Mouse (Mus musculus): Measurements from ENCODE around the gene Ccdc155. TPM values are rescaled to one million over a fixed set of nuclear protein-coding genes. Genes with fewer than 3 reads are reported as not detected.

The Ccdc155 gene
- polyA plus RNA-seq (2015; fragmentation: Nextera tagmentation; extraction: Ambion mirVana), result 0.07 TPM in 1 of 2 replicates, not detected in the other

GRCm38 (mm10) chr7:45204380-45205143 lies at the start of gene Ccdc155:
Ccdc155 (minus strand) TSS chr7:45204892.
- no peaks in the 10 kb centered on the region for H3K36me3 ChIP-seq (ENCODE audit: control insufficient read depth, insufficient read depth)
- WGBS, result 7% methylated on average over 44 of the region's 44 CpGs
- H3K9me3 ChIP-seq (ENCODE audit: control insufficient read depth), result no peaks in the 10 kb centered on the region
- no peaks in the 10 kb centered on the region for H3K4me1 ChIP-seq (replicated peaks; ENCODE audit: control insufficient read depth, insufficient read depth, low read length)
- no peak within 1 kb of the TSS for H3K9ac ChIP-seq (ENCODE audit: low read depth, low read length)
- no peak for TF ChIP-seq CTCF (IDR thresholded peaks at IDR 0.05; ENCODE audit: low read depth)
- H3K27ac ChIP-seq (ENCODE audit: low read depth, low read length), result no peak within 1 kb of the TSS
- peak within 1 kb of the TSS; percentile 64 for H3K4me2 ChIP-seq (replicated peaks; ENCODE audit: low read depth)
- peak within 1 kb of the TSS; percentile 39 for H3K4me3 ChIP-seq (ENCODE audit: low read depth, low read length)
- peak; percentile 73 for ATAC-seq
- 0 out of 2 replicates have a peak, but pooled peaks cover 6% of the 10 kb centered on the region for H3K27me3 ChIP-seq (replicated peaks; ENCODE audit: control insufficient read depth, insufficient read depth, low read length)

- Histone ChIP-seq H3K4me1 (replicated peaks; ENCODE audit: control insufficient read depth, insufficient read depth, low read length) (no peaks in the 10 kb centered on the region), H3K27ac (ENCODE audit: low read depth, low read length) (no peak overlapping the region), H3K36me3 (ENCODE audit: control insufficient read depth, insufficient read depth) (no peaks in the 10 kb centered on the region), H3K4me2 (replicated peaks; ENCODE audit: low read depth) (no peak overlapping the region), H3K9me3 (ENCODE audit: control insufficient read depth) (no peaks in the 10 kb centered on the region), H3K4me3 (ENCODE audit: low read depth, low read length) (no peak overlapping the region), H3K27me3 (replicated peaks; ENCODE audit: control insufficient read depth, insufficient read depth, low read length) (no peaks in the 10 kb centered on the region), H3K9ac (ENCODE audit: low read depth, low read length) (no peak overlapping the region)
- no peak for ATAC-seq
- 75% methylated on average over 8 of the region's 8 CpGs for WGBS
- TF ChIP-seq CTCF (IDR thresholded peaks at IDR 0.05; ENCODE audit: low read depth), result no peak
Observed at GRCm38 (mm10) chr7:45253806-45254205, 49.1 kb upstream of the Ccdc155 start.

- Histone ChIP-seq H3K27ac (ENCODE audit: low read depth, low read length) (no peak overlapping the region), H3K4me1 (replicated peaks; ENCODE audit: control insufficient read depth, insufficient read depth, low read length) (no peaks in the 10 kb centered on the region), H3K4me3 (ENCODE audit: low read depth, low read length) (no peak overlapping the region), H3K36me3 (ENCODE audit: control insufficient read depth, insufficient read depth) (no peaks in the 10 kb centered on the region), H3K27me3 (replicated peaks; ENCODE audit: control insufficient read depth, insufficient read depth, low read length) (no peaks in the 10 kb centered on the region), H3K9me3 (ENCODE audit: control insufficient read depth) (no peaks in the 10 kb centered on the region), H3K4me2 (replicated peaks; ENCODE audit: low read depth) (no peak overlapping the region), H3K9ac (ENCODE audit: low read depth, low read length) (no peak overlapping the region)
- 51% methylated on average over 3 of the region's 3 CpGs for WGBS
- TF ChIP-seq CTCF (IDR thresholded peaks at IDR 0.05; ENCODE audit: low read depth), result peak; percentile 27; the same call in 1 of the 2 replicates
- no peak for ATAC-seq
Observed at GRCm38 (mm10) chr7:45247666-45248065, 43.0 kb upstream of the Ccdc155 start.

GRCm38 (mm10) chr7:45241389-45241749 lies 36.7 kb upstream of the Ccdc155 start:
- Histone ChIP-seq H3K9ac (ENCODE audit: low read depth, low read length) (no peak overlapping the region), H3K4me2 (replicated peaks; ENCODE audit: low read depth) (peak overlapping the region; percentile 40; the same call in 1 of the 2 replicates), H3K4me1 (replicated peaks; ENCODE audit: control insufficient read depth, insufficient read depth, low read length) (no peaks in the 10 kb centered on the region), H3K27me3 (replicated peaks; ENCODE audit: control insufficient read depth, insufficient read depth, low read length) (no peaks in the 10 kb centered on the region), H3K4me3 (ENCODE audit: low read depth, low read length) (no peak overlapping the region), H3K9me3 (ENCODE audit: control insufficient read depth) (no peaks in the 10 kb centered on the region), H3K36me3 (ENCODE audit: control insufficient read depth, insufficient read depth) (no peaks in the 10 kb centered on the region), H3K27ac (ENCODE audit: low read depth, low read length) (no peak overlapping the region)
- no peak for ATAC-seq
- WGBS, result 84% methylated on average over 6 of the region's 6 CpGs
- TF ChIP-seq CTCF (IDR thresholded peaks at IDR 0.05; ENCODE audit: low read depth), result no peak

- peak; percentile 23; the same call in 1 of the 2 replicates for ATAC-seq
- 25% methylated on average over 53 of the region's 53 CpGs for WGBS
- Histone ChIP-seq H3K27me3 (replicated peaks; ENCODE audit: control insufficient read depth, insufficient read depth, low read length) (no peaks in the 10 kb centered on the region), H3K4me1 (replicated peaks; ENCODE audit: control insufficient read depth, insufficient read depth, low read length) (no peaks in the 10 kb centered on the region), H3K4me3 (ENCODE audit: low read depth, low read length) (no peak within 1 kb of the TSS), H3K27ac (ENCODE audit: low read depth, low read length) (no peak within 1 kb of the TSS), H3K4me2 (replicated peaks; ENCODE audit: low read depth) (peak within 1 kb of the TSS; percentile 40), H3K36me3 (ENCODE audit: control insufficient read depth, insufficient read depth) (no peaks in the 10 kb centered on the region), H3K9ac (ENCODE audit: low read depth, low read length) (no peak within 1 kb of the TSS), H3K9me3 (ENCODE audit: control insufficient read depth) (no peaks in the 10 kb centered on the region)
- TF ChIP-seq CTCF (IDR thresholded peaks at IDR 0.05; ENCODE audit: low read depth), result no peak; the same call in 1 of the 2 replicates
Observed at GRCm38 (mm10) chr7:45240633-45241388, 36.1 kb upstream of the Ccdc155 start, which contains the start of gene Slc6a16. Slc6a16 (plus strand) TSS chr7:45241085.

GRCm38 (mm10) chr7:45240109-45240508 lies 35.4 kb upstream of the Ccdc155 start:
- WGBS, result 90% methylated on average over 7 of the region's 7 CpGs
- no peak overlapping the region for H3K4me2 ChIP-seq (replicated peaks; ENCODE audit: low read depth)

More at GRCm38 (mm10) chr7:45240109-45240508, 35.4 kb upstream of the Ccdc155 start:
- Histone ChIP-seq H3K4me1 (replicated peaks; ENCODE audit: control insufficient read depth, insufficient read depth, low read length) (no peaks in the 10 kb centered on the region), H3K27me3 (replicated peaks; ENCODE audit: control insufficient read depth, insufficient read depth, low read length) (no peaks in the 10 kb centered on the region), H3K9ac (ENCODE audit: low read depth, low read length) (no peak overlapping the region), H3K36me3 (ENCODE audit: control insufficient read depth, insufficient read depth) (no peaks in the 10 kb centered on the region), H3K4me3 (ENCODE audit: low read depth, low read length) (no peak overlapping the region), H3K9me3 (ENCODE audit: control insufficient read depth) (no peaks in the 10 kb centered on the region), H3K27ac (ENCODE audit: low read depth, low read length) (no peak overlapping the region)
- no peak for ATAC-seq
- TF ChIP-seq CTCF (IDR thresholded peaks at IDR 0.05; ENCODE audit: low read depth), result no peak

Data from intestine, postnatal 0 days (tissue).